Mouse (Mus musculus) intestine, embryonic 14.5 days (tissue): ENCODE results near the gene Gclm. TPM values are rescaled to one million over a fixed set of nuclear protein-coding genes. Genes with fewer than 3 reads are reported as not detected.
"Not testable (repeated sequence)": the region's sequence is repeated elsewhere in the genome, so short reads cannot be mapped to it uniquely, and the experiment has no call there.

ENCODE experiments used
- ATAC-seq: fragments of 200-750 bp; cut with Nextera tagmentation; replicated peaks from 2 replicates; pipeline ENCODE4 v1.8.0; 2017; ENCODE audit warnings: low read depth, moderate number of reproducible peaks, moderate TSS enrichment, moderate library complexity; ENCODE audit not compliant: low FRiP score, low TSS enrichment
- DNase-seq: peaks from one replicate; pipeline ENCODE4 v3.0.0-alpha.2; 2018; ENCODE audit warnings: low spot score
- H3K27ac ChIP-seq: fragments of 300-500 bp; sonication (generic); 2 replicates; pipeline ENCODE4 v1.5.1; 2014; ENCODE audit warnings: low read depth, mild to moderate bottlenecking, control low read depth
- H3K27me3 ChIP-seq: fragments of 300-500 bp; sonication (generic); replicated peaks from 2 replicates; pipeline ENCODE4 v1.6.1; 2014; ENCODE audit warnings: low read length, control low read depth; ENCODE audit not compliant: control insufficient read depth, insufficient read depth
- H3K36me3 ChIP-seq: fragments of 300-500 bp; sonication (generic); 2 replicates; pipeline ENCODE4 v1.6.1; 2014; ENCODE audit warnings: low read length, control low read depth; ENCODE audit not compliant: control insufficient read depth, insufficient read depth
- H3K4me1 ChIP-seq: fragments of 300-500 bp; sonication (generic); replicated peaks from 2 replicates; pipeline ENCODE4 v1.6.1; 2014; ENCODE audit warnings: low read length, control low read depth, mixed read lengths; ENCODE audit not compliant: control insufficient read depth, insufficient read depth
- H3K4me2 ChIP-seq: fragments of 300-500 bp; sonication (generic); 2 replicates; pipeline ENCODE4 v1.6.1; 2014; ENCODE audit warnings: low read length
- H3K4me3 ChIP-seq: fragments of 300-500 bp; sonication (generic); 2 replicates; pipeline ENCODE4 v1.5.1; 2014; ENCODE audit warnings: low read depth, low read length, control low read depth, mixed read lengths
- H3K9ac ChIP-seq: fragments of 300-500 bp; sonication (generic); 2 replicates; pipeline ENCODE4 v1.6.1; 2014; ENCODE audit warnings: mild to moderate bottlenecking, low read length
- H3K9me3 ChIP-seq: fragments of 300-500 bp; sonication (generic); 2 replicates; pipeline ENCODE4 v1.6.1; 2016; ENCODE audit warnings: low read length, control low read depth; ENCODE audit not compliant: control insufficient read depth
- WGBS: fragments of 180-500 bp; shearing (Covaris S2); extraction: QIAGEN DNeasy Blood & Tissue Kit; methylation state at CpG from one replicate; pipeline ENCODE4 v1.1.7; 2014; 5-methylcytosine and 5-hydroxymethylcytosine counted together
- polyA plus RNA-seq: library from polyadenylated mRNA; unstranded; fragments of >200 nt; fragmentation: Nextera tagmentation; extraction: Ambion mirVana; gene quantifications from 2 replicates; pipeline ENCODE4 v1.2.1, GENCODE M21; 2014

The Gclm gene
- polyA plus RNA-seq, 1 experiment from 2014 or later = 61.5 TPM

DNA sequence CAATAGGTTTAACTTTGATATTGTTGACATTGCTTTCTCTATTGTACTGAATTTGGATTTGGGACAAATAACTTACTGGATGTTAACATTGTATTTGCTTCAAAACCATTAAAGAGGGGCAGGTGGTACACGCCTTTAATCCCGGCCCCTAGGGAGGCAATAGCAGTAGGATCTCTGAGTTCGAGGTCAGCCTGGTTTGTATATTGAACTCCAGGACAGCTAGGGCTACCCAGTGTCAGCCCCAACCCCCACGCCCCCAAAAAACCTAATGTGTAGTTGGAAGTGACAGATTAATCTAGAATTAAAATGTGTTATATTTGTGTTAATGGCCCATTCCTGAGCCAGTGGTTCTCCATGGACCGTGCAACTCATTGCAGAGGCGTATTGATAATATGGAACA lies 1.0 kb downstream of the Gclm start:
- H3K27ac ChIP-seq = no peak overlapping the region
- H3K27me3 ChIP-seq = no peaks in the 10 kb centered on the region
- H3K36me3 ChIP-seq = no peaks in the 10 kb centered on the region
- H3K9me3 ChIP-seq = no peaks in the 10 kb centered on the region
- H3K4me1 ChIP-seq = peaks cover 7% of the 10 kb centered on the region
- 32% methylated on average over 6 of the region's 6 CpGs for WGBS
- ATAC-seq (no peak), DNase-seq (no peak)
- peak overlapping the region; percentile 75 for H3K9ac ChIP-seq
- H3K4me2 ChIP-seq = peak overlapping the region; percentile 84
- peak overlapping the region; percentile 88 for H3K4me3 ChIP-seq

DNA sequence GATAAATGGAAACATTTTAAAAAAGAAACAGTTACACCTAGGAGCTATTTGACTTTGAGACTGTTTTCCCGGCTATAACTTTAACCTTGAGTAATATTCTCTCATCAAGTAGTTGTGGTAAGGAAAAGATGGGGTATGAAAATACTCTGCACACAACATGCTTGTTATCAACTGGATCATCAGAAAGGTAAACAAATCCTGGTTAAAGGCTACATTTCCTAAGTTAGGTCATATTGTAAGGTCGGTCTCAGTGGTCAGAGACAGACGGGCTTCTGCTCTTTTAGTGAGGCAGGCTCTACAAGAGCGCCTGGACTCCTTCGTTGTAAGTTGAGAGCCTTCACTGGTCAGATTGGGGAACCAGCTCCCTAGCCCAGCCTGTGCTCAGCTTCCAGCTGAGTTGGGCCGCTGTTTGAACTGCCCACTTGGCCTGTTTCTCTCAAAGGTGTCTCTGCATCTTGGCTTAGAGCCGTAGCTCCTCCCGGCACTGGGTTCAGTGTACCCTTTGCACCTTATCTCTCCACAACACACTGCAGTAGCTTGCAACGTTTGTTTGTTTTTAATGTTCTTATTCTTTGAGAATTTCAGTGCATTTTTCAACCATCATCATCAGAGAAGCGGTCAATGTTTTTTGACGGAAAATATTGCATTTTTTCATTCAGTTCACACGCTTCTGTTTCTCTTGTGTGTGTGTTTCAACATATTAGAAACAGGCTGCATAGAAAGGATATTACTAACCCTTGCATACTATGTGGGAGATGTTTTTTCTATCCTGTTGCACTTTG lies 1.8 kb downstream of the Gclm start:
- Histone ChIP-seq H3K4me2 (peak overlapping the region; percentile 84), H3K36me3 (no peaks in the 10 kb centered on the region), H3K27me3 (no peaks in the 10 kb centered on the region), H3K27ac (no peak overlapping the region), H3K9ac (no peak overlapping the region), H3K4me3 (peak overlapping the region; percentile 88; the same call in 1 of the 2 replicates), H3K9me3 (no peaks in the 10 kb centered on the region), H3K4me1 (peaks cover 7% of the 10 kb centered on the region)
- WGBS = 56% methylated on average over 12 of the region's 12 CpGs
- no peak for DNase-seq
- ATAC-seq = no peak

DNA sequence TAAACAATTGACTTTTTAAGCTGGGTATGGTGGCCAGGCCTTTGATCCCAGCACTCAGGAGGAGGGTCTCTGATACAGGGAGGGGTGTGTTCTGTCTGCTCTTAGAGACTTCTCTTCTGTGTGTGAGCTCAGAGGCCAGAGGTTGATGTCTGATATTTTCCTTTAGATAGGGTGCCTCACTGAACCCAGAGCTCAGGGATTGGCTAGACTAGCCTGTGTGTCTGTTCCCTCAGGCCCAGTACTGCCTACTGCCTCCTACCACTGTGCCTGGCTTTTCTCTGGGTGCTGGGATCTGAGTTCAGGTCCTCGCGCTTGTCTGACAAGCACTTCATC lies 2.4 kb downstream of the Gclm start:
- no peak for DNase-seq
- no peaks in the 10 kb centered on the region for H3K36me3 ChIP-seq
- H3K27me3 ChIP-seq = no peaks in the 10 kb centered on the region
- H3K9me3 ChIP-seq = no peaks in the 10 kb centered on the region
- no peak overlapping the region for H3K4me3 ChIP-seq
- no peak overlapping the region for H3K27ac ChIP-seq
- no peak overlapping the region for H3K9ac ChIP-seq
- WGBS = 94% methylated on average over 2 of the region's 2 CpGs
- H3K4me2 ChIP-seq = no peak overlapping the region
- no peak for ATAC-seq
- peaks cover 7% of the 10 kb centered on the region for H3K4me1 ChIP-seq

DNA sequence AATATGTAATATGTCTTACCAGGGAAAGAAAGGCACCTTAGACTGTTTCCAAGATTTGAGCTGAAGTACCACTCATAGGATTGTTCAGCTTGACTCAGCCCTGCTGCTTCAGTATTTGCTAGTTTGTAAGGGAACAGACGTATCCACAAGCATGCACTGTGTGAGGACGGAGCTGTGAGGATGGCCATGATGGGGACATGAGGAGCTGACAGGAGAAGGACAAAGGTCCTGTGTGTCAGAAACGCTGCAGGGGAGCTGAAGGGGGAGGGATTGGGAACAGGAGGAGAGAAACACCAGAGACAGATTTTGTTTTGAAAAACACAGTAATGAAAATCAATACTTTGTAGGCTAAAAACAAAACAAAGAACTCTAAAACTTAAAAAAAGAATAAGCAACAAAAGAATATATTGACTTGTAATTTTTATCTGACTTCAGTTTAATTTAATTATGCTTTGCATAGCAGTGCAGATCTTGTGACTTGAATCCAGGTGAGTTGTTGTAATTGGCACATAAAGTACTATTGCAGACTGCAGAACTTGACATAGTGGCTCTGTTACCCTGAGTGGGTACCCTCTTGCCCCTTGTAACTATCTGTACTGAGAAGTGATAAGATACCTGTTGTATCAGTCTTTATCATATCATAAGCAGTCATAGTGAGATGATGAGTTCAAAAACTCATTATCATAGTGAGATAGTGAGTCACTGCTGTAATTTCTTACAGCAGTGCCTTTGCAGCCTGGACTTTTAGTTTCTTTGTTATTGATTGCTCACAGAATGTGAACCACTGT lies 7.3 kb downstream of the Gclm start:
- Histone ChIP-seq H3K27ac (no peak overlapping the region), H3K4me2 (no peak overlapping the region), H3K9me3 (no peaks in the 10 kb centered on the region), H3K4me3 (no peak overlapping the region), H3K9ac (no peak overlapping the region), H3K4me1 (no peaks in the 10 kb centered on the region), H3K36me3 (no peaks in the 10 kb centered on the region), H3K27me3 (no peaks in the 10 kb centered on the region)
- DNase-seq = no peak
- no peak for ATAC-seq
- 56% methylated on average over 3 of the region's 3 CpGs for WGBS

DNA sequence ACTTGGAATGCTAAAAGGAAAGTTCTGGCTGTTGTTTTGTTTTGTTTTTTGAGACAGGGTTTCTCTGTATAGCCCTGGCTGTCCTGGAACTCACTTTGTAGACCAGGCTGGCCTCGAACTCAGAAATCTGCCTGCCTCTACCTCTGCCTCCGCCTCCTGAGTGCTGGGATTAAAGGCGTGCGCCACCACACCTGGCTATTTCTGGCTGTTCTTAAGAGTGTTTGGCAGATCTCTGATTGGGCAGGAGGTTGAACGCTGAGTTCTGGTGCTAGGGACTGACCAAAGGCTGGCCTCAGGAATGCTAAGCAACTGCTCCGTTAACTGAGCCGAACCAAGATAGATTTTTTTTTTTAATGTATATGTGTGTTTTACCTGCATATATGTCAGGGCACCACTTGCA lies 8.7 kb downstream of the Gclm start:
- H3K4me1 ChIP-seq, H3K27me3 ChIP-seq, H3K27ac ChIP-seq, ATAC-seq, H3K36me3 ChIP-seq, H3K4me2 ChIP-seq, H3K9ac ChIP-seq, H3K4me3 ChIP-seq, DNase-seq, H3K9me3 ChIP-seq: not testable (repeated sequence)
- WGBS = 87% methylated on average over 7 of the region's 7 CpGs

DNA sequence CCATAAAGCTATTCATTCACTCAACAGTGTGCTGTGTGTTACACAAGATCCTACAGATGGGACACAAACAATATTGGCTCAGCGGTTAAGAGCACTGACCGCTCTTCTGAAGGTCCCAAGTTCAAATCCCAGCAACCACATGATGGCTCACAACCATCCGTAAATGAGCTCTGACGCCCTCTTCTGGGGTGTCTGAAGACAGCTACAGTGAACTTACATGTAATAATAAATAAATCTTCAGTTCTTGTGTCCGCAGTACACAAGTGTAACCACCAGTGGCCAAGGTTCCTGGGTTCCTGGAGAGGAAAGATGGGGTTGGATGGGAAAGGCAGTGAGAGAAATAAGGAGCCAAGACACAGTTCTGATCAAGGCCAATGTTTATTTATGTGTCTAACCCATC lies 24.6 kb downstream of the Gclm start:
- DNase-seq = no peak
- no peak for ATAC-seq
- WGBS = 70% methylated on average over 5 of the region's 5 CpGs
- Histone ChIP-seq H3K9ac (no peak overlapping the region), H3K36me3 (peaks cover 6% of the 10 kb centered on the region), H3K4me1 (peaks cover 2% of the 10 kb centered on the region), H3K27me3 (no peaks in the 10 kb centered on the region), H3K27ac (no peak overlapping the region), H3K4me2 (no peak overlapping the region), H3K4me3 (no peak overlapping the region), H3K9me3 (no peaks in the 10 kb centered on the region)

DNA sequence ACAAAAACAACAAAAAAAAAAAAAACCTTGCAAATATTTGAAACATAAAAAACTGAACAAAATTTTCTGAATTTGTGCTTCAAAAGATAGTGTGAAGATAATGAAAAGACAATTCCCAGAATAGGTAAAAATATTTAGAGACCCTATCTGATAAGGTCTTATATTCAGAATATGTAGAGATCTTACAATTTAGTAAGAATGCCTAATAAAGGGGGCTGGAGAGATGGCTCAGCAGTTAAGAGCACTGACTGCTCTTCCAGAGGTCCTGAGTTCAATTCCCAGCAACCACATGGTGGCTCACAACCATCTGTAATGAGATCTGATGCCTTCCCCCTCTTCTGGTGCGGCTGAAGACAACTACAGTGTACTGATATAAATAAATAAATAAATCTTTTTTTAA lies 27.2 kb downstream of the Gclm start:
- not testable (repeated sequence) for H3K9me3 ChIP-seq, H3K4me3 ChIP-seq, DNase-seq, H3K9ac ChIP-seq, H3K27ac ChIP-seq, H3K4me2 ChIP-seq, ATAC-seq, H3K27me3 ChIP-seq
- 75% methylated on average over 1 of the region's 1 CpGs for WGBS
- H3K36me3 ChIP-seq = peaks cover 24% of the 10 kb centered on the region
- peaks cover 22% of the 10 kb centered on the region for H3K4me1 ChIP-seq

DNA sequence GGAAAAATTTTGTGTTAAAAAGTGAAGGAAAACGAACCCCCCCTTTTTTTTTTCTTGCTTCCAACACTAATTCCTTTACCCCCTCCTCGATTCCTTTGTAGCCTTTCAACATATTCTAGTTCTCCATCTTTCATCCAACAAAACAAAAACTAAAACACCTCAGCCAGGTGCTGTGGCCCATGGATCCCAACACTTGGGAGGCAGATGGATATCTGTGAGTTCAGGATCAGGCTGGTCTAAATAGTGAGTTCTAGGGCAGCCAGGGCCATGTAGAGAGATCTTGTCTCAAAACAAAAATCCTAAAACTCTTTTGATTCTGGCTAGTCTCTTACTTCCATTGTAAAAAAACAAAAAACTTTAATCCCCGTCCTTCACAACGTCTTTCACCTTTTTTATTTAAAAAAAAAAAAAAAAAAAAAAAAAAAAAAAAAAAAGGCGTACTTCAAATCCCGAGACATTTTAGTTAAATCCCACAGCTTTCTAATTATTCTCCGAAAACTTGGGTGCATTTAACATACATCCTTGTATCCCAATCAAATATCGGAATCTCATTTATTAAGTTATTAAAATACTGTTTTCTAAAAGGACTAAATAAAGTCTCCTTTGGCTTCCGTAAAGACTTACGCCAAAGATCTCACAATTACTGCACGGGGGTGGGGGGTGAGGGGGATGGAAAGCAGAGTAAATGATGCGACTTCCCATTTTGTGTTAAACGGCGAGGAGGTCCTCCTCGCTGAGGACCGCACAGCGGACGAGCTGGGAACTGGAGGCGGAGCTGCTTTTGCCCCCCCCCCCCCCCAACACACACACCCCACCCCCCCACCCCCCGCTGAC lies 28.3 kb downstream of the Gclm start:
- Histone ChIP-seq H3K4me2 (peak overlapping the region; percentile 45), H3K9ac (peak overlapping the region; percentile 38), H3K27me3 (no peaks in the 10 kb centered on the region), H3K4me1 (peaks cover 26% of the 10 kb centered on the region), H3K4me3 (peak overlapping the region; percentile 99), H3K9me3 (no peaks in the 10 kb centered on the region), H3K36me3 (peaks cover 35% of the 10 kb centered on the region), H3K27ac (no peak overlapping the region)
- 12% methylated on average over 19 of the region's 20 CpGs for WGBS
- no peak for DNase-seq
- no peak for ATAC-seq
